Mouse (Mus musculus) MN1 (cell line): ENCODE measurements at regions not wholly inside any gene's neighbourhood (a gene's known extent, or its start where the extent isn't known, plus 50 kb on each side); places are given as distances from the start of the nearest gene placed in this dataset.
A peak's percentile ranks its signal among the peaks of the same experiment; 100 is the strongest.

ENCODE experiments used
- DNase-seq: peaks from one replicate; pipeline ENCODE4 v3.0.0-alpha.2; 2016; ENCODE audit warnings: low spot score

DNA sequence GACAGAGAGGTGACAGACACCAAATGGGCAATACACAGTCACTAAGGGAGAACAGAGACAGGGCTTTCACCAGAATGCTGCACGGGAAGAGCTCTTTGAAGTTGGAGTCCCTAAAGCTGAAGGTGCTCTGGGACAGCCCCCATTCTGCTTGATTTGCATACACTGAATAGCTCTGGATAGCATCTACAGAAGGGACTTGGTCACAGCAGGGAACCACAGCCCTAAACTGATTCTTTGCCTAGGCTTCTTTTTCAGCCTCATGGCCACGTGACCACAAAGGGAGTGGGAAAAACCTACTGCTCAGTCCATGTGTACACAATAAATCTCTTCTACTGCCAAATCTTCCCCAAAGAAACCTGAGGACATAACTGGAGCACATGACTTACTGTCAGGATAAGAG, 221.3 kb downstream of the Opa1 start:
- DNase-seq = no peak

DNA sequence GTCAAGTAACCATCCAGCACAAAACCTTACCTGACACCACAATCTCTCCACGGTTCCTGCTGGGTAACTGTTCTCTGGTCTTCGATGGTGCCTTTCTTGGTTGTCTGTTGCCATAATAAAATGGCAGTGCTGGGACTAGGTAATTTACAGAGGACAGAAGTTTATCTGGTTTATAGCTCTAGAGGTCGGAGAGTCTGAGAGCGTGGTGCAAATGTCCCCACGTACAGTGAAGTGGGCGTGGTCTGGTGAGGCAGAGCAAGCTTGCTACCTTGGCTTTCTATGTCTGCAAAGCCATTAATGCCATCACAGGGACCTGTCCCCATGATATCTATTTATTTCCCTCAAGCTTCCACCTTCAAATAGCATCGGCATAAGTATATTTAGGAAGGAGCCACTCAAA, 223.0 kb downstream of the Opa1 start:
- no peak for DNase-seq

DNA sequence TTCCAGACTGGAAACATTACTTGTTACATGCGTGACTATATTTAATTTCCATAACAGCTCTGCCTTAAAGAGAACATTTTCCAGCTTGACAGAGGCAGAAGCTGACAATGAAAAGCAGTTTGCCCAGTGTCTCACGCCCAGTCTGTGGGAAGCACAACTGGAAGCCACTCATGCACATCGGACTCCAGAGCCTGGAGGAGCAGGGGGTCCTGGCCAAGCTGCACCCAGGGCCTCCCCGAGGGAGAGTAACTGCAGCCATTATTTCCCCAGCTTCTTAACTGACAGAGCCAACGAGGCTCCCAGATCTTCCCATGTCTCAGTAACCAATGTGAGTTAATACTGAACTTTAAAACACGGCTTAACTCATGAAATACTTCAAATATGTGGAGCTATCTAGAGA, 223.5 kb downstream of the Opa1 start:
- DNase-seq = no peak

DNA sequence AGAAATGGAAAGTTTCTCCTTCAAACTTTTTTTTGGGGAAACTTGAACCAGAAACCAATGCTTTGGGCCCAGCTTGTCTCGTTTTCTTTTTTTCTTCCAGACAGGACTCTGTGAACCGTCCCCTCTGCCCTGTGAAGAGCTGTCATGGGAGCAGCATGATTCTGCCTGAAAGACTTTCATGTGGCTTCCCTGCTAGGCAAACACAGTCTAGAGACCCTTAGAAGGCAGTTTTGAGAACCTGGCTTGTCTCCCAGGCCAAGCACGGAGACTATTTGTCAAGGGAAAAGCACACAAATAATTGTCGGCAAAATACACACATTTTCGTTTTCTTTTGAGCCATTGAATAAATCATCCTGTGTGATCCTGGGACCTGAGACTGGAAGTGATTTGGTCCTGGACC, 228.7 kb downstream of the Opa1 start:
- no peak for DNase-seq

DNA sequence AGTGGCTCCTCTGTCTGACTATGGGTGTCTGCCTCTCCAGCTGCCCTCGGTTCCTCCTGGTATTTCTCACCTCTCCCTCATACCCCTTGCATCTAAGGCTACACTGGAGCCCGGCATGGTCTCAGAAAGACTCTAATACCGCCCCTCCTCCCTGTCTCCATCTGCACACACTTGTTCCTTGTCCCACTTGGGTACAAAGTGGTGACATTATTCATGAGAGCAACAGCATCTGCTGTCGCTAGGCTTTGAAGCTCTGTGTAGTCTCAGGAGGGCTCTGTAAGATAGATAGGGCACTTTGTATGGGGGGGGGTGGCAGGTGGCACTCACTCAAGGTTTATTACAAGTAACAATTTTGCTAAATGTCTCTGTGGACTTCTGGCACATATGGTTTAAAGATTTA, 229.7 kb downstream of the Opa1 start:
- DNase-seq = no peak

DNA sequence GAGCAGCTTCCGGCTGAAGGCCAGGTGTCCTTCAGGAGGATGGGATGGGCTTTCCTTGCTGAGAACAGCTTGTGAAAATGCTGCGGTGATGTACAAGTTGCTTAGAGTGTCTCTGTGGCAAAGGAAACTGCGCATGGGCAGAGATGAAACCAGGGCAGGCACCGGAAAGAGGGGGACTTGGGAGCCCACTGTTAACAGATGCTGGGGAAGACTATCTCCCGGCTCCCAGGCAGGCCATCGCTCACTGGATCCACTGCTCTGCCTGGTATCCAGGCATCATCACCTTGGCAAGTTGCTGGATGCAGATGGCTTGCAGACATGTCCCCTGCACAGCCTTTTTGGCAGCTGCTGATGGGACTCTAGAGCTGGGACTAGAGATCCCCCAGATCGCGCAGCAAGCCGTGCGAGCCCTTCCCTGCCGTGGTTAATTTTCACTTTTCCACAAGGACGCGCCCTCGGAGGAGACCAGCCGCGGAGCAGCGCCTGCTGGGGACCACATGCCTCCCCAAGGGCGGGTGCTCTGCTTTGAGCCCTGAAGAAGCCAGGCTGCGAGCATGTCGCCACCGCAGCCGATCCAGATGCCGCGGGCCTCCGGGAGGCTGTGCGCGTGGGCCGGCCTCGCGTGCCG, 234.4 kb downstream of the Opa1 start:
- DNase-seq = peak; percentile 34

DNA sequence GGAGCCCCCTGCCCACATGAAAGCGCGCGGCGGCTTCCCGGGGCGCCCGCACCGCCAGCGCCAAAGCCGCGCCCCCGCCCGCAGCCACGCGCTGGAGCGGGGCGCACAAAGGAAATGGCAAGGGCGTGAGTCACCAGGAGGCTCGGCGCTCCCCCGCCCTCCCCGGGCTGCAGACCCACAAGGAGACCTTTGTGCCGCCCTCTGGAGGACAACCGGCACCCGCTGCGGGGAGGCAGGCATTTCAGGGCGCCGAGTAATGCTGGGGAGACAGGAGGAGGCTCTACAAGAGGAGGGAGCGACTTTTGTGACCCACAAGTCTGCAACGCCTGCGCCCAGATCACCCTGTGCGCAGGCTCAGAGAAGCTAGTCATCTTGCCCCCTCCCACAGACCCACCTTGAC, 234.9 kb downstream of the Opa1 start:
- peak; percentile 76 for DNase-seq

DNA sequence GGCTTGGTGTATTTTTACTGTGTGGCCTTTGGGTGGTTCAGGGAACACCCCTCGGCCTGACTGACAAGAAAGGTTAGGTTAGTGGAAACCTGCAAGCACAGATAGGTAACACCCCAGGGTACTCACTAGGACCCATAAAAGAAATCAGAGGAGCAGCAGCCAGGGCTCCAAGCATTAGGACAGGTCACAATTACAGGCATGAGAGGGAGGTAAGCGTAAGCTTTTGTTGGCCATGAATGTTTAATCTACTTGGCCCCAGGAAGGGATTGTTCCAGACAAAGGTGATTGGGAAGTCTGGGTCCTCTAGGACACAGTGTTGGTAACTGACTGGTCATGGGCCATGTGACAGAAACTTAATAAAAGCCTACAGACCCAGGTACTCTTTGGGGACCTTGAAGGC, 235.5 kb downstream of the Opa1 start:
- no peak for DNase-seq

DNA sequence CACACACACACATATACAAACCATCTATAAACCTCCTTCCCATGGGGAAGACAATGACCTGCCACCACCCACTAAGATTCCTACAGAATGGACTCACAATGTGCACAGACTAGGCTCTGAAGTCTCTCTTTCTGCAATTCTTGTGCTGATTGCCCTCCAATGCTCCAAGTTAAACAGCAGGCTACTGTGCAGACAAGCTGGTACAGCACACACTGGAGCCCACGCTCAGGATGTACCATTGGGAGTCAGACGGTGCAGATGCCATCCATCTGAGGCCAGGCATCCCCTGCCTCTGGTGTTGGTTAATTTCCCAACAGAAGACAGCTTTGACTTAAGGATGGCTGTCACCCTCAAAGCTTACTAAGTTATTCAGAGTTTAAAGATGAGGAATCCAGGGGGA, 236.1 kb downstream of the Opa1 start:
- DNase-seq = no peak

DNA sequence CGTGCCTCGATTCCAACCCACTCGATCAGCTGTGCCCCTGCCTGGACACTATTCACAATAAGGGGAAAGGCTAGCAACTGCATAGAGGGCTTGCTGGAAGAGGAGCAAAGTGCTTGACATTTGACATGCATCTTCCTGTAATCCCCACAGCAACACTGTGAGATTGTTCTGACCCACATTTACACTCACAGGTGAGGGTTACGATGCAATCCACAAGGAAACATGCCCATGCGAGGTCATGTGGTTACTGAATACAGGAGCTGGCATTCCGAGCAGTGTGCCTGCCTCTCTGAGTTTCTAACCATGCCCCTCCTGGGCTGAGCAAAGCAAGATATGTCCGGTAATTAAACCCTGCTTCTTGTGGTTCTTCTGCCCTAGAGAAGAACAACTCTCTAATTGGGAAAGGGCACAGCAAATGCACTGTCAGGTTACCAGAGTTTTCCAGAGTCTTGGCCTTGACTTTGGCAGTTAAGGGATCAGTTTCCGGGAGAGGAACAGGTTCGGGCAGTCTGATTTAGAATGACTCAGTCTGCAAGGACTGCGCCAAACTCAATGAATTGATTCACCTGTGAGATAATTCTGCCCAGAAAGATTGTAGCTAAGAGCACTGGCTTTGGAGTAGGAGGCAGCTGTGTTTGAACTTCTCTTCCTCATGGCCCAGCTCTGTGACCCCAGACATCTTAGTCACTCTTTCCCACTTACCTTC, 236.7 kb downstream of the Opa1 start:
- DNase-seq = no peak

DNA sequence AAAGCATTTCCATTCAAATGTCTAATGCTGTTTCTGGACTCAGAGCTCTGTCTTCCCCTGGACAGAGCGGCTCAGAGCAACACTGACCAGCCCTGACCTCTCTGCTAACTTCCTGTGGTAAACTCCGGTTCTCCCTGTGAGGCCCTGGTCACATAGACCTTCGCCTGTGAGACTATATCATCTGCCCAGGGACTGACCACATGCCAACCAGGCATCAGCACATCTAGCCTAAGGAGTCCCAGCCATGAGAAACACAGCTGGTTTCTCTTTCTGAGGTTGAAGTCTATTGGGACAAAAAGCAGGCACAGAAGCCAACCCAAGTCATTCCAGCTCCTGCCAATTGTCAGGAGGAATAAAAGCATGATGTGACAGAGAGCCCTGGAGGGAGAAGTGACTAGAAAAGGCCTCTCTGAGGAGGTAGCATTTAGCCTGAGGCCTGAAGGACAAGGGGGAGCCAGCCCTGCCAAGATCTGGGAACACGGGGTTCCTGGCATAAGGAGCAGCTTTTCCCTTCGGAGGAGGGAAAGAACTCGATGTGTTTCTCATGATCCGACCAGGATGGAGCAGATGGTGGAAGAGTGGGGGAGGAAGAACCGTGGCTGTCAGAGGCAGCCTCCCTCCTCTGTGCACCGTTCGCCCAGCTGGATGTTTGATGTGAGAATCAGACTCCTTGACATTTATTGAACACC, 237.7 kb downstream of the Opa1 start:
- DNase-seq = peak; percentile 46

DNA sequence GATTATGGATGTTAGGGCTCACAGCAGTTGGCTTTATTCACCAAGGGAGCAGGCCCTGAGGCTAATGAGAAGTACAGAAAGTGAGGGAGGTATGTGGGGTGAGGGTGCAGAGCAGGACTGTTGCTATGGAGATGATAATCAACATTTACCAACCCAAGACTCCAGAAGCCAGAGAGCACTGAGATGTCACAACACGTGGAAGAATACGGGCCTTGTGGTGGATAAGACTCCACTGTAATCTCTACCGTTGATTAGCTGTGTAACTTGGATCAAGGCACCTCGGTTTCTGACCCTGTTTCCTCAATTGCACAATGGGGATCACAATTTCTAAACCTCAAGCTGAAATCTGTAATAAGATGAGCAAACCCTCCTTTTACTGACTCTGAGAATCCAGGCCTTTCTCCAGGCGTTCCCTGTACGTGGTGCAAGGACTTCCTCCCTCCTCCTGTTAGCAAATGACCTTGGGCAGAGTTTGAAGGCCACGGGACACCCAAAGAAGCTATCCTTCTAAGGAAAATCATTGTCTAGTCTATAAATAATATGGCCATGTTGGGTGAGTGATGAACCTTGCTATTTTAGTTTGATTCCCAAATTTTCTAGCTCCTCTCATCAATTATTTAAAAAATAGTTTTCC, 239.8 kb downstream of the Opa1 start:
- no peak for DNase-seq

DNA sequence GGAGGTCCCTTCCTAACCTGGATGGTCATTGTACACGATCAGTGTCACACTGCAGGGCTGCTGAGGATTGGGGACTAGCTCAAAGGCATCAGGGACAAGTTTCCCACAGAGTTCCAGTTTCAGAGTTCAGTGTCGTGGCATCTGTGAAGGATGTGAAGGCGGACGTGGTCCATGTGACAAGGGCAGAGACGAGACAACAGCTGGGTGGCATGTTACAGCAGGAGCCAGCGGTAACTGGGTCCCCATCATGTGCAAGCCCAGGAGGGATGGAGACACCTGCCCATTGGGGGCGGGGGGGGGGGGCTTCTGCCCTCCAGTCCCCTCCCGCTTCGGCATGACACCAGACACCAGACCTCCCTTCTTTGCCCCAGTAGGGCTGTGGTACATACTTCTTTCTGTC, 241.6 kb downstream of the Opa1 start:
- DNase-seq = no peak

DNA sequence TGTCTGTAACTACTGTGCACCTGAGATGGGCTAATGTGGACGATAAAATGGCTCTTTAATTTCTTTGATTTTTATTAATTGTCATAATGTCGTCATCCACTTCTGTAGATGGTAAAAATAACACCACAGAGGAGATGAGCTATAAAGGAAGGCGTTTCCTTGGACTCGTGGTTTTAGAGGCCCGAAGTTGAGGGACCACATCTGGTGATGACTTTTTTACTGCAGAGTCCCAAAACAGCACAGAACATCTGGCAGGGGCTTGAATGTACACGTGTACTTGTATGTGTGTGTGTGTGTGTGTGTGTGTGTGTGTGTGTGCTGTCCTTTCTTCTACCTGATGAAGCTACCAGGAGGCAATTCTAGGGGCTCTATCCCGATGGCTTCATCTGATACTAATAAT, 242.1 kb upstream of the Hes1 start:
- DNase-seq = no peak

DNA sequence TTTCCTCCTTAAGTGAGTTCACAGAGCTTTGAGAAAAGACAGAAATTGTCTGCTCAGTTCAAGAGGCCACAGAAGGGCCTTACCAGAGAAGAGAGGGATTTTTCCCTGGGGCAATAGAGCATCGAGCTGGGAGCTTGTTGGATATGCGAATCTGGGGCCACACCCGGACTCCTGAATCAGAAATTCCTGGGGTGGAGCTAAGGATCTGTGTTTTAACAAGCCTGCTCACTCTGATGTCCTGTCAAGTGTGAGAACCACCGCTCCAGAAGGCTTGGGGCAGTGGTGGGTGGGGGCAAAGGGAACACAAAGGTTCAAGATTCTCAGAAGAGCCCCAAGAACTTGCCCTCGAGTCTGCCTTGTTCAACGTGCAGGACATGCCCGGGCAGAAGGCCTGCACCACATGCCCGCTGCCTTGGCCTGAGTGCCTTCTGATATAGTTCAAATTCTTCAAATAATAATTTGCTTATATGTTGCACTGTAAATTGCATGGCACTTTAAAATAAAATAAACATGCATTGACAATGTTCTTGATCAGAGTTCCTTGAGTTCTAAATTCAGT, 241.3 kb upstream of the Hes1 start:
- DNase-seq = no peak

DNA sequence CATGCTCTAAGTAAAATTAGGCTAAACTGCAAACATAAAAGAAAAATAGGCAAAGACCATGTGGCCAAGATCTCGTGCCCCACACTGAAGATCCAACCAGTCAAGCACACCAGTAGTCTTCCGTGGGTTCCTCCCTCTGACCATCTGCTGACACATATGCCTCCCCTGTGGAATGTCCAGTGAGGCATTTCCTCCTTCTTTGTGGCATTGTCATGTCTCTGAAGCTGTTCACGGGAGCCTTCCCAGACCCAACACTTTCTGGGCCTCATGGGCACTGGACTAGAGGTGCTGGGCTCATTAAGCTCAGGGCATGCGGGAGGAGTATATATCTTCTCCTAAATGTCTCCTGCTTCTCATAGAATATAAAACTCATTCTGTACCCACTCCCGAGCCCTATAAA, 237.3 kb upstream of the Hes1 start:
- no peak for DNase-seq

DNA sequence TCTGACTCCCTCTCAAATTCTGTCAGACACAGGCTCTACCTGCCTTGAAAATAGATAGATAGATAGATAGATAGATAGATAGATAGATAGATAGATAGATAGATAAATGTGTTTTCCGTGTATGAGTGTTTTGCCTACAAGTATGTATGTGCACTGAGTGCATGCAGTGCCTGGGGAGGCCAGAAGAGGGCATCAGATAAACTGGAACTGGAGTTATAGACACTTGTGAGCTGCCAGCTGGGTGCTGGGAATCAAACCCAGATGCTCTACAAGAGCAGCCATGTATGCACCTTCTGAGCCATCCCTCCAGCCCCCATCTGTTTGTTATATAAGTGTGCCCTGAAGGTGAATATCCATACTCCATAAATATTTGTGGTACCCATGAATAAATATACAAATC, 236.4 kb upstream of the Hes1 start:
- no peak for DNase-seq

DNA sequence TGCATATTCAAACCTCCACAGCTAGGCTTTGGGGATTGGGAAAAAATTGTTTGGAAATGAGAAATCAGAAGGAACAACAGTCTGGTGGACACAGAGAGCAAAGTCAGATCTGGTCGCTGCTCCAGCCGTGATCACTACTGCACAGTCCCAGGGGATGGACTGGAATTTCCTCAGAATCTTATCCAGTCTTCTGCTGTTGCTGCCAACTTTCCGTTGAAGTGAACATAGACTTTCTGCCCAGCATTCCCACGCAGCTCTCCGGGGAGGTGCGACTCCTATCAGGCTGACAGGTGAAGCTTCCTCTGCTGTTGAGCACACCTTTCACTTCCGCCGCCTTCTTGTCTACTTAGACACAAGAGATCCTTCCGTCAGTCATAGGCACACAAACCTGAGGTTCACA, 234.7 kb upstream of the Hes1 start:
- DNase-seq = no peak

DNA sequence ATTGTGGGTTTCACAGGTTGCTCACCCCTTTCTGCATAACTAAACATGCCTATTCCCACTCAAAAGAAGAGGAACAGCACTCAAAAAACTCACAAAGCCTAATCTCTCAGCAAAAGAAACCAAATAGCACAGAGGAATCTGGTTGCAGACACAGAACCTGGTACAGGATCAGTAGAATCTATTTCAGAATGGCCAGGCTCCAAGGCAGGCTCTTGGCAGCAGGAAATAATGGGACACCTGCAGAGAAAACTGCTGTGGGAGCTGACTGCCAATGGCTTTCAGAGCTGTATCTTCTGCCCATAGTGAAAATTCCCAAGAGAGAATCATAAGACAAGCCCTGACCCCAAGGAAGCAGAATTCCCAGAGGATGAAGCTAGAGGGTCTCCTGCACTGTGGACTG, 234.1 kb upstream of the Hes1 start:
- no peak for DNase-seq

DNA sequence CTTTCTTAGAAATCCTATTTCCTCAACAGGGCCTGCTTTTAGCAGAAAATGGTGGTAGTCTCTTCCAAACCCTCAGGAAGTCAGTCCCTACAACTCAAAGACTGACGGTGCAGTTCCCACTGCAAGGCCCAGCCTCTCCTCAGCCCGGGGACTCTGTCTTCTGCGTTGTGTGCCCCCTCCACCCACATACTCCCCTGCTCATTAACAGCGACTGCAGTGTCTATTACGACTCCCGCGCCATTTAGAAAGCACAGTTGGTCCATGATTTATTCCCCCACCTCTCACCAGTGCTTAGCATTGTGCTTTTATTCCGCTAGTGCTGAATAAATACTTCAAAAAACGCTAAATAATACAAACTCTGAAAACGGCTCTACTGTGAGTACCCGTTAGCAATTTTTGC, 230.9 kb upstream of the Hes1 start:
- DNase-seq = no peak

DNA sequence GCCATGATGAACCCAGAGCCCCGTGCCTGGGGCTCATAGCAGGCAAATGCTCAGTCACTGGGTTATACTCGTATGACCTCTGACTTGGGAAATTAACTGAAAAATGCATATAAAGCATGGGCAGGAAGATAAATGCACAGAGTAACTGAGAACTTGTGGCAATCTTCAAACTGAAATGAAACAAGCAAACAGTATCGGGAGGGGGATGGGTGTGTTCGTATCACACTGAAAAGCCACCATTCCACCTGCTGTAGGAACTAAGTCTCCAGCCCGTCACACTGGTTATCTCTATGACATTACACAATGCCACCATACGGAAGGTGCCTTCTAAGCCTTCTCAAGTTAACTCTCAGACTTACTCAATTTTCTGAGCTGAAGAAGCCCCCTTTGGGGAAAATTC, 230.3 kb upstream of the Hes1 start:
- DNase-seq = no peak

DNA sequence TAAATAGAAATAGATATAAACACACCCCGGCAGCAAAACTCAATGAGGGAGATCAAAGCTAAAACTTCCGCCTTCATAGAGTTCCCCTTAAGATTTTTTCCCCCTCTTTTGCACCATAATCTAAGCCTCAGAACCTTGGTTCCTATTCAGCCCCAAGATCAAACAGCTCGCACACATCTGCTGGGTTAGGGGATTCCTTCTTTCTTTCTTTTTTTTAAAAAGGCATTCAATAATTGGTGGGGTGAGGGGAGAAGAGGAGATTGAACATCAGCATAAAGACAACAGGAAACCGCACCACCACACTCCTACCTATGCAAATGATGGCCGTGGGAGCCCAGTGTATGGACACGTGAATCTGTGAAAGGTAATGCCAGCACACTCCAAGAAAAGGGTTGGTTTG, 229.5 kb upstream of the Hes1 start:
- no peak for DNase-seq
